Mouse (Mus musculus) myocyte (in vitro differentiated cells): ENCODE data around the gene Snta1. TPM values are rescaled to one million over a fixed set of nuclear protein-coding genes. Genes with fewer than 3 reads are reported as not detected.

Source experiments
- H3K27me3 ChIP-seq: one replicate; pipeline ENCODE4 v1.6.1; 2011; ENCODE audit not compliant: control insufficient read depth, insufficient read depth, insufficient read length
- H3K36me3 ChIP-seq: one replicate; pipeline ENCODE4 v1.6.1; 2011; ENCODE audit not compliant: control insufficient read depth, insufficient read depth
- H3K4me2 ChIP-seq: one replicate; pipeline ENCODE4 v1.6.1; 2011; ENCODE audit warnings: low read depth, control low read depth
- H3K4me3 ChIP-seq: one replicate; pipeline ENCODE4 v1.5.1; 2011; ENCODE audit warnings: mild to moderate bottlenecking, control low read depth, moderate library complexity
- H3K79me2 ChIP-seq: one replicate; pipeline ENCODE4 v1.6.1; 2011; ENCODE audit not compliant: control insufficient read depth, insufficient read depth
- H3ac ChIP-seq: one replicate; pipeline ENCODE4 v1.6.1; 2011; ENCODE audit not compliant: control insufficient read depth, insufficient read length
- CEBPB ChIP-seq: IDR thresholded peaks from 2 replicates; pipeline ENCODE4 v1.6.1; 2011; ENCODE audit warnings: mild to moderate bottlenecking, moderate library complexity; ENCODE audit not compliant: poor library complexity, insufficient read depth, severe bottlenecking
- E2F4 ChIP-seq: IDR thresholded peaks from one replicate; pipeline ENCODE4 v1.6.1; 2011; ENCODE audit warnings: mild to moderate bottlenecking, control low read depth, moderate library complexity; ENCODE audit not compliant: insufficient read depth
- MAX ChIP-seq: IDR thresholded peaks from one replicate; pipeline ENCODE4 v1.6.1; 2011; ENCODE audit warnings: low read depth, mild to moderate bottlenecking, control low read depth
- MYOD1 ChIP-seq, 3 experiments: IDR thresholded peaks; one replicate each; pipeline ENCODE4 v1.6.1; 2011; ENCODE audit warnings: control low read depth in 2 of 3, low read depth in 2 of 3, mild to moderate bottlenecking in 2 of 3, moderate library complexity in 1 of 3; ENCODE audit not compliant: insufficient read length in 2 of 3, control insufficient read depth in 1 of 3
- MYOG ChIP-seq, 3 experiments: IDR thresholded peaks; one replicate each; pipeline ENCODE4 v1.6.1; 2011; ENCODE audit warnings: control low read depth in 2 of 3, low read depth in 2 of 3, mild to moderate bottlenecking in 2 of 3; ENCODE audit not compliant: insufficient read length in 2 of 3, control insufficient read depth in 1 of 3, insufficient read depth in 1 of 3
- POLR2A ChIP-seq: IDR thresholded peaks from one replicate; pipeline ENCODE4 v1.6.1; 2011; ENCODE audit warnings: low read depth, mild to moderate bottlenecking, control low read depth, moderate library complexity; ENCODE audit not compliant: insufficient read length
- POLR2AphosphoS2 ChIP-seq: IDR thresholded peaks from one replicate; pipeline ENCODE4 v1.6.1; 2011; ENCODE audit warnings: low read depth, control low read depth; ENCODE audit not compliant: insufficient read length
- REST ChIP-seq: IDR thresholded peaks from one replicate; pipeline ENCODE4 v1.6.1; 2011; ENCODE audit warnings: mild to moderate bottlenecking, control low read depth, moderate library complexity; ENCODE audit not compliant: insufficient read depth, insufficient read length
- SRF ChIP-seq: IDR thresholded peaks from one replicate; pipeline ENCODE4 v1.6.1; 2011; ENCODE audit warnings: low read depth; ENCODE audit not compliant: control insufficient read depth, insufficient read length
- TCF12 ChIP-seq: IDR thresholded peaks from one replicate; pipeline ENCODE4 v1.6.1; 2011; ENCODE audit warnings: mild to moderate bottlenecking, control low read depth; ENCODE audit not compliant: poor library complexity, insufficient read depth, severe bottlenecking
- TCF3 ChIP-seq: IDR thresholded peaks from one replicate; pipeline ENCODE4 v1.6.1; 2011; ENCODE audit warnings: low read depth, control low read depth; ENCODE audit not compliant: insufficient read length
- USF1 ChIP-seq: IDR thresholded peaks from one replicate; pipeline ENCODE4 v1.6.1; 2011; ENCODE audit warnings: low read depth, mild to moderate bottlenecking, control low read depth, moderate library complexity
- polyA plus RNA-seq: library from polyadenylated mRNA; unstranded; fragments of >200 nt; fragmentation: generic; extraction: Trizol; gene quantifications from one replicate; pipeline ENCODE4 v1.2.1, GENCODE M21; 2012; ENCODE audit warnings: missing spikeins

Gene Snta1
- polyA plus RNA-seq, 1 experiment, result 61.7 TPM

DNA sequence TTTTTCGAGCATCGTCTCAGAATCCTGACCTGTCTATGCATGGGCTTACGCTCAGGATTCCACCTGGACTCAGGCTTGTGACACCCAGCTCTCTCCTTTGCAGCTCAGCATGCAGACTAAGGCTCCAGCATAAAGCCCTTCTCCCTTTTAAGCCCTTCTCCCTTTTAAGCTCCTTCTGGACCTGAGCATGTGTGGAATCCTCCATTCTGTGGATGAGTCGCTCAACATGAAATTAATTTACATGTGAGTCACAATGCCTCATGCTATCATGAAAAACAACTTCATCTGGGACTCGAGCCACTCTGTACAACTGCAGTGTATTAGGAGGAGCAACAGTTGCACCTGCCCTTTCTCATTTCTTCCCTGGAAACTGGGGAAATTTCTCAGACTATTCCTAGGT is 14.3 kb upstream of the Snta1 start:
- Histone ChIP-seq H3ac (no peak overlapping the region), H3K27me3 (no peaks in the 10 kb centered on the region), H3K36me3 (no peaks in the 10 kb centered on the region), H3K4me2 (no peak overlapping the region), H3K4me3 (no peak overlapping the region), H3K79me2 (no peaks in the 10 kb centered on the region)
- TF ChIP-seq USF1, result no peak

DNA sequence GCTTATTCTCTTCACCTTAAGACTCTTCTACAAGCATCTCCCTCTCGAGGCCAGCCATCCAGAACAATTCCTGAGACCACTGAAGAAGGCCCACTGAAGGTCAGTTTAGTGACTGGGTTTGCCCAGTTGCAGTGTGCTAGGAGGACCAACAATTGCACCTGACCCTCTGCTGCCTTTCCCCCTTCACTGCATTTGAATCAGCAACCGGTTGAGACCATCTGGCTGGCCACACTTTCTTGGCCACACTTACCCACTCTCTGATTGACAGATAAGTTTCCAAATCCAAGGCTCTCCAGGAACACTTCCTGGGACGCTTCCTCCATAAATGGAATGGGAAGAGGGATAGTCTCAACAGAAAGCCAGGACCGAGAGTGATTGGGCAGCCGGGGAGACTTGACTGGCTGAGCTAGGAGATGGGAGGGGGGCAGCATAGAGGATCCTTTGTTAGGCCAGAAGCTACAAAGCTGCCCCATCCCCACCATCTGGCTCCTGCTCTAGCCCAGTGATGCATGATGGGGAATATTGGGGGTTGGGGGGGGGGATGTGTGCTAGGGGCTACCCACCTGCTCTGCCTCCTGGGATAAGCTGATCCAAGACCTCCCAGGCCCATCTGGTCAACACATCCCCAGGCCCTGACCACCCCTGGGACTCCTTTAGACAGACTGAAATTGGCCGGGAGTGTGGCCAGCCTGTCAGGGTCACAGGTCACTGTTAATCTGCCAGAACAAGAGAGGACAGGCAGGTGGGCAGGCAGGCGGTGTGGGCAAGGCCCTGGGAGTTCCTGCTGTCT is 13.2 kb upstream of the Snta1 start:
- Histone ChIP-seq H3ac (no peak overlapping the region), H3K36me3 (no peaks in the 10 kb centered on the region), H3K27me3 (no peaks in the 10 kb centered on the region), H3K79me2 (no peaks in the 10 kb centered on the region), H3K4me2 (no peak overlapping the region), H3K4me3 (no peak overlapping the region)
- TF ChIP-seq POLR2A, result no peak
- no peak for TF ChIP-seq CEBPB
- TF ChIP-seq REST, result no peak
- no peak for TF ChIP-seq MYOG (IDR thresholded peaks at IDR 0.05; ENCODE audit: control insufficient read depth in 1 of 3, insufficient read depth in 1 of 3, insufficient read length in 2 of 3, low read depth in 2 of 3)
- no peak for TF ChIP-seq TCF12
- TF ChIP-seq USF1, result no peak

DNA sequence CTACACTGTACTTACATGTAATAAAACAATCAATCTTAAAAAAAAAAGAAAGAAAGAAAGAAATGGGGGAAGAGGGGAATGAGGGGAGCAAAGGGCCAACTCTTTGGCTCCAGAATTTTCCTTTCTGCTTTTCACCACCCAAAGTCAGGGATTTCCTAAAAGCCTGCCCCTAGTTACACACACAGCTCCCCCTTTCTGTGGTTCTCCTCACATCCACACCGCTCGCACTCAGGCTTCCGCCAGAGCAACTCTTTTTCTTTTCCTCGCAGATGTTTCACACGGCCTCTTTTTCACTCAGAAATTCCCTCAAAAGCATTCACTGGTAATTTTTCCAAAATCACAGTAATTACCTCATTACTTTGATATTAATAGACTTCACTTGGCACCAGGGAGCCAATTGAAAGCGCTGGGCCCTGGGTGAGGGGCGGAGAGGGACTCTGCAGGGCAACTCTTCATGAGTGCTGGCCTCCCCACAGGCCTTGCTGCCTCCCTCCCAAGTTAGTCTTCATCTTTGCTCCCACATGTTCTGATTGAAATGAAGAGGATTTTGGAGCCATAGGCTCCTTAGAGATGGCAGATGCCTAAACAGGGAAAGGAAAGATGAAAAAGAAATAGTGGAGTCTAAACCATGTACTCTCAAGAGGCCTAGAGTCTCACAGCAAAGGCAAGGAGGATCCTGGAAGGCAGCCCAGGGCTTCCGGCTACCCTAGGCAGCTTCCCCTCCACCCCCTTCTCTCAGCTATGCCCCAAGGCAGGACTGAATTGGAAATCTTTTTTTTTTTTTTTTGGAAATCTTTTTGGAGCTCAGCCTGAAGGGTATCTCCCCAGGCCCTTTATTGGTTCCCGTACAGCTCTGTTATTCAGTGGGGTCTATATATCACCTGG is 12.0 kb upstream of the Snta1 start:
- Histone ChIP-seq H3K4me3 (no peak overlapping the region), H3ac (no peak overlapping the region), H3K36me3 (no peaks in the 10 kb centered on the region), H3K27me3 (no peaks in the 10 kb centered on the region), H3K4me2 (no peak overlapping the region), H3K79me2 (no peaks in the 10 kb centered on the region)
- TF ChIP-seq CEBPB (no peak), POLR2AphosphoS2 (no peak), MYOD1 (IDR thresholded peaks at IDR 0.05; ENCODE audit: control insufficient read depth in 1 of 3, insufficient read length in 2 of 3, low read depth in 2 of 3) (no peak), MAX (no peak), TCF12 (no peak), USF1 (no peak), SRF (no peak), POLR2A (no peak), REST (no peak), TCF3 (no peak), MYOG (IDR thresholded peaks at IDR 0.05; ENCODE audit: control insufficient read depth in 1 of 3, insufficient read depth in 1 of 3, insufficient read length in 2 of 3, low read depth in 2 of 3) (no peak), E2F4 (no peak)

DNA sequence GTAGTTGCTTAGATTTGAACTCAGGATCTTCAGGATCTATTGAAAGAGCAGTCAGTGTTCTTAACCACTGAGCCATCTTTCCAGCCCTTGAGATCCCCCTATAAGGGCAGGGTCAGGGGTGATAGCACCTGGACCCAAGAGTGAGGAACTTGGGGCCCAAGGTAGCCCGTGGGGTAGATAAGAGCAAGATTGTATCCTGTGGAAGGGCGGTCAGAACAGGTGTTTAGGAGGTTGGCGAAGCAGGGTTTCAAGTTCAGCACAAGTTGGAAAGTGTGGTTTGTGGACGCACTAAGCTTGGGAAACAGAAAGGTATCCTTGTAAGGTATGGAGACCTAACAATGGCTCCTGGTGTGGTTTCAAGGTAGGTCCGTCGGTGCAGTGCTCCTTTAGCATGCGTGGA is 10.1 kb upstream of the Snta1 start:
- TF ChIP-seq MYOD1 (IDR thresholded peaks at IDR 0.05; ENCODE audit: control insufficient read depth in 1 of 3, insufficient read length in 2 of 3, low read depth in 2 of 3) (no peak), TCF3 (no peak), REST (no peak), USF1 (no peak), TCF12 (no peak), CEBPB (no peak), MYOG (IDR thresholded peaks at IDR 0.05; ENCODE audit: control insufficient read depth in 1 of 3, insufficient read depth in 1 of 3, insufficient read length in 2 of 3, low read depth in 2 of 3) (no peak), POLR2A (no peak), MAX (no peak)
- H3K27me3 ChIP-seq, result no peaks in the 10 kb centered on the region
- no peaks in the 10 kb centered on the region for H3K36me3 ChIP-seq
- H3K79me2 ChIP-seq, result no peaks in the 10 kb centered on the region
- no peak overlapping the region for H3ac ChIP-seq
- H3K4me2 ChIP-seq, result no peak overlapping the region
- H3K4me3 ChIP-seq, result no peak overlapping the region

DNA sequence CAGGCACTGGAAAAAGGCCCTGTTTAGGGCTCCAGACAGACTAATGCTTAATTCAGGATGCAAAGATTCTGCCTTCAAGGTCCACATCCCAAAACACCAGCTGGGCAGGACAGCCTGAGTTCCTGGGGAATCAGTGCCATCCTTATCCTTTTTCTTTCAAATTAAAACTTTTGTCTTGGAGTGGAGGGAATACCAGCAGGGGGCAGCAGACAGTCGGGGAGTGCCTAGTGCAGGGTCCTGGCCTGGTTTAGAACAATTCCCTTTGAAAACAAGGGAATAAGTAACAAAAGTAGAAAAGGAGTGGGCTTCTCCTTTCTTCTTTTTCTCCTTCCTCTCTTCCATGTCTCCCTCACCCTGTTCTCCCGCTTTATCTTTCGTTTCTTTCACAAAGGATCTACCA is 9.2 kb upstream of the Snta1 start:
- TF ChIP-seq POLR2A (no peak), TCF12 (no peak), REST (no peak), TCF3 (no peak), E2F4 (no peak), POLR2AphosphoS2 (no peak), MYOG (IDR thresholded peaks at IDR 0.05; ENCODE audit: control insufficient read depth in 1 of 3, insufficient read depth in 1 of 3, insufficient read length in 2 of 3, low read depth in 2 of 3) (no peak), CEBPB (no peak), USF1 (no peak), MYOD1 (IDR thresholded peaks at IDR 0.05; ENCODE audit: control insufficient read depth in 1 of 3, insufficient read length in 2 of 3, low read depth in 2 of 3) (no peak), MAX (no peak)

More for the DNA sequence above, 9.2 kb upstream of the Snta1 start:
- H3K4me2 ChIP-seq, result no peak overlapping the region
- no peak overlapping the region for H3K4me3 ChIP-seq
- no peak overlapping the region for H3ac ChIP-seq
- H3K36me3 ChIP-seq, result no peaks in the 10 kb centered on the region
- H3K27me3 ChIP-seq, result no peaks in the 10 kb centered on the region
- no peaks in the 10 kb centered on the region for H3K79me2 ChIP-seq
